8 mouse cellular contexts compared by ENCODE assay signal in genomic region chr2:151979470-151980354, GRCm38 (mm10). TPM values are rescaled to one million over a fixed set of nuclear protein-coding genes. Genes with fewer than 3 reads are reported as not detected.
DNase-seq lines count a peak whose midpoint lies in the region; TF ChIP-seq lines count a peak whose summit lies in the region.

Gene Fam110a (minus strand): TSS chr2:151980219.

- peak; percentile 93 for DNase-seq in adipocyte (ENCODE audit: low spot score)
- DNase-seq in embryo, embryonic 10 days (ENCODE audit: low spot score): peak; percentile 96
- peak; percentile 92 for DNase-seq in gastrocnemius, postnatal 10 days
- DNase-seq in hindlimb bud, embryonic 11.5 days (ENCODE audit: extremely low spot score, low read depth, low spot score): peak; percentile 28
- DNase-seq in left cerebral cortex, adult 2 months (ENCODE audit: extremely low spot score in 1 of 2, low spot score in 2 of 2): peak; percentile 90
- peak; percentile 84 for DNase-seq in retina, postnatal 7 days (ENCODE audit: low read depth, low spot score)
- peak; percentile 82 to 91 for DNase-seq in urinary bladder, adult 18-20 months (ENCODE audit: low spot score in 2 of 2)

- TF ChIP-seq CTCF in left cerebral cortex, adult 2 months (IDR thresholded peaks at IDR 0.05): no peak; the same call in 1 of the 2 replicates

- under 1% methylated on average over 45 of the region's 46 CpGs for WGBS in macrophage (ENCODE audit: missing documents)

- intact Hi-C loops in left cerebral cortex, adult 2 months (cut with DNase I): no loop called here

- H3K79me2 ChIP-seq in macrophage (ENCODE audit: inconsistent target): peaks cover 53% of the 10 kb centered on the region

- no peaks in the 10 kb centered on the region for H3K36me3 ChIP-seq in macrophage (ENCODE audit: inconsistent target)

- H3K4me3 ChIP-seq in left cerebral cortex, adult 2 months: peak within 1 kb of the TSS; percentile 74
- H3K4me3 ChIP-seq in macrophage (ENCODE audit: inconsistent target): peak within 1 kb of the TSS; percentile 97

- H3K27ac ChIP-seq in left cerebral cortex, adult 2 months: peak within 1 kb of the TSS; percentile 90
- peak within 1 kb of the TSS; percentile 87 for H3K27ac ChIP-seq in macrophage

RNA-seq across cellular contexts. Expression of gene Fam110a, which starts in this region (rescaled TPM):
- total RNA-seq in gastrocnemius, postnatal 10 days (2021): 1 to 10 TPM; 5.6 to 6.6 TPM
- 1 to 10 TPM; 6.6 to 6.7 TPM for total RNA-seq in left cerebral cortex, adult 2 months (2021)
- total RNA-seq in macrophage (2018; cell fraction: chromatin; rRNA removed): 10 to 100 TPM in 17 of 26 experiments, 1 to 10 TPM in 9; 4.4 to 24.5 (median 13.0) TPM
- 10 to 100 TPM in 10 of 26 experiments, 1 to 10 TPM in 16; 3.6 to 13.3 (median 8.8) TPM for total RNA-seq in macrophage (2018; cell fraction: cytosol; rRNA removed)
- total RNA-seq in macrophage (2018; cell fraction: nucleus; rRNA removed): 10 to 100 TPM in 11 of 26 experiments, 1 to 10 TPM in 15; 3.4 to 21.1 (median 9.0) TPM
- polyA plus RNA-seq in macrophage (2018): 4.8 to 11.8 TPM (median 8.2 TPM) in 3 replicates

Comparison
In these comparisons a context has a peak if more than half of its experiments do, and no peak if none do; other contexts are left out.
1. Peak in every context shown above with its lines: DNase-seq, H3K4me3 ChIP-seq and H3K27ac ChIP-seq.
2. DNase-seq: peak in every context shown above with its lines; median percentile 96 in embryo, embryonic 10 days; 93 in adipocyte; 92 in gastrocnemius, postnatal 10 days; 90 in left cerebral cortex, adult 2 months; 86 in urinary bladder, adult 18-20 months; 84 in retina, postnatal 7 days; 28 in hindlimb bud, embryonic 11.5 days.